1 mouse cellular context compared by ENCODE assay signal in the genomic region with DNA sequence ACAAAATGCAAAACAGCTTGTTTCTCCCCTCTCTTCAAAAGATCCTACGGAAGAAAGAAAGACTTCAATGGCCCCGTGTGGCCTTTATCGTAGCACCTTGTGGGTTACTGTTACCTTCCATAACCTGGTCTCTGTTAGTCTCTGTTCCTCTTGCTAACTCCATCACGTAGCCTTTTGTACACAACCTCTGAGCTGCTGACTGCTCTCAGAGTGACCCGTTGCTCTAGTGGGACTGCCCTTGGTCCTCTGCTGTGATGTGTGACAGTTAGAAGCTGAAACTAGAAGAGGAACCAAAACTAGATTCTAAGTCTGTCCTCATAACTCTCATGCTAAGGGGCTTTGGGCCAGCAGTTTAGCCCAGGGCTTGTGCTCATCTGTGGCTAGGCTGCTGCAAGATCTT.
A peak's percentile ranks its signal among the peaks of the same experiment; 100 is the strongest.
TF ChIP-seq lines count a peak whose summit lies in the region.

No protein-coding gene starts in this region.

TF ChIP-seq in CH12.LX, 34 proteins besides CTCF, POLR2A, EP300 and RAD21 (continued from another document):
- TF ChIP-seq NRF1 (IDR thresholded peaks at IDR 0.05; ENCODE audit: low read depth, low read length) (no peak), JUN (IDR thresholded peaks at IDR 0.05; ENCODE audit: insufficient read depth, low read depth, low read length) (no peak), UBTF (IDR thresholded peaks at IDR 0.05; ENCODE audit: low read depth, low read length) (peak; percentile 94), MAZ (IDR thresholded peaks at IDR 0.05; ENCODE audit: low read depth, low read length) (peak; percentile 59; the same call in 1 of the 2 replicates), ZMIZ1 (IDR thresholded peaks at IDR 0.05; ENCODE audit: low read depth, low read length) (peak; percentile 42; the same call in 1 of the 2 replicates), E2F4 (IDR thresholded peaks at IDR 0.05; ENCODE audit: insufficient replicate concordance, low read depth, low read length) (no peak), NELFE (IDR thresholded peaks at IDR 0.05; ENCODE audit: low read depth, low read length) (peak; percentile 33; the same call in 1 of the 2 replicates), GABPA (IDR thresholded peaks at IDR 0.05; ENCODE audit: insufficient replicate concordance, low read depth, low read length) (no peak), ELF1 (IDR thresholded peaks at IDR 0.05; ENCODE audit: low read depth, low read length) (0 out of 2 replicates have a peak, but pooled peaks have one; percentile 25), SIN3A (IDR thresholded peaks at IDR 0.05; ENCODE audit: low read length) (peak; percentile 50; the same call in 1 of the 2 replicates), POLR2AphosphoS2 (IDR thresholded peaks at IDR 0.05; ENCODE audit: low read depth, low read length) (no peak), IRF4 (IDR thresholded peaks at IDR 0.05; ENCODE audit: low read depth, low read length) (peak; percentile 91), MYC (IDR thresholded peaks at IDR 0.05; ENCODE audit: low read depth, low read length) (no peak), KAT2A (IDR thresholded peaks at IDR 0.05; ENCODE audit: insufficient replicate concordance, low read length) (no peak), MEF2A (IDR thresholded peaks at IDR 0.05; ENCODE audit: borderline replicate concordance, low read depth, low read length) (peak; percentile 76; the same call in 1 of the 2 replicates), BHLHE40 (IDR thresholded peaks at IDR 0.05; ENCODE audit: low read depth, low read length) (peak; percentile 53), MAFK (IDR thresholded peaks at IDR 0.05; ENCODE audit: insufficient replicate concordance, low read length) (no peak), TBP (conservative IDR thresholded peaks at IDR 0.05; ENCODE audit: low read depth, low read length) (peak; percentile 85), ETS1 (conservative IDR thresholded peaks at IDR 0.05; ENCODE audit: low read depth, low read length) (peak; percentile 51; the same call in 1 of the 2 replicates)
